Mouse (Mus musculus): ENCODE measurements around the gene BC061237.
"Not testable (repeated sequence)": the region's sequence is repeated elsewhere in the genome, so short reads cannot be mapped to it uniquely, and the experiment has no call there.

The BC061237 gene

GRCm38 (mm10) chr14:44492163-44492562, at the start of gene BC061237:
TSS of gene BC061237 (plus strand) at chr14:44492463.
- not testable (repeated sequence) for DNase-seq (ENCODE audit: low spot score)

GRCm38 (mm10) chr14:44517976-44518375, 25.7 kb downstream of the BC061237 start, which contains the start of gene Gm17093:
TSS of gene Gm17093 (plus strand) at chr14:44518276.
- not testable (repeated sequence) for DNase-seq (ENCODE audit: low spot score)

DNA sequence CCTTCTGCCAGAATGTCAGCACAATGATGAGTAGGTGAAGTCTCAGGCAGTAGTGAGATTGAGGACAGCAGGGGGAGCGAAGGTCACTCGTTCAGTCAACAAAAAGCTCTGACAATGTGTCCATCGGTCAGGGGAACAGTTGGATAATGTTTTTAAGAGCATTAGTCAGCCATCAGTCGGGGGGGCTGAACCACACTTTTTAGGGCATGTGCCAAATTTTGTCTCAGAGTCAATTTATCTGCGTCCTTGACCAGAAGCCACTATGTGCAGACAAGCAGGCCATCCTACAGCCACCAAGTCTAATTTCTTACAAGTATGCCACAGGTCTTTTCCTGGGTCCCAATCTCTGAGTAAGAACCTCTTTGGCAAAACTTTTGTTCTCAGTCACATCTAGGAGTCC, 55.7 kb downstream of the BC061237 start:
- not testable (repeated sequence) for DNase-seq (ENCODE audit: low spot score)
